Mouse (Mus musculus) 3T3-L1 (cell line): ENCODE measurements around the gene Cdc40.

ENCODE experiments used
- DNase-seq: peaks from one replicate; pipeline ENCODE4 v3.0.0-alpha.2; 2015; ENCODE audit warnings: low read depth, low spot score

Gene Cdc40

GRCm38 (mm10) chr10:40882831-40883643 is at the start of gene Cdc40, which contains the start of gene Wasf1:
Cdc40 (minus strand) TSS chr10:40883311.
Wasf1 (plus strand) TSS chr10:40883475.
- peak; percentile 99 for DNase-seq

- DNase-seq, result no peak
Observed at GRCm38 (mm10) chr10:40919464-40919863, 36.4 kb upstream of the Cdc40 start.

- DNase-seq, result peak; percentile 19
Observed at GRCm38 (mm10) chr10:40918669-40919440, 35.7 kb upstream of the Cdc40 start.

- DNase-seq, result no peak
Observed at GRCm38 (mm10) chr10:40915240-40915639, 32.1 kb upstream of the Cdc40 start.

GRCm38 (mm10) chr10:40910811-40911210 is 27.7 kb upstream of the Cdc40 start:
- no peak for DNase-seq

- DNase-seq, result peak; percentile 73
Observed at GRCm38 (mm10) chr10:40908580-40908979, 25.5 kb upstream of the Cdc40 start.

- peak; percentile 30 for DNase-seq
Observed at GRCm38 (mm10) chr10:40906802-40907201, 23.7 kb upstream of the Cdc40 start.

GRCm38 (mm10) chr10:40906131-40906530 is 23.0 kb upstream of the Cdc40 start:
- DNase-seq, result no peak

DNA sequence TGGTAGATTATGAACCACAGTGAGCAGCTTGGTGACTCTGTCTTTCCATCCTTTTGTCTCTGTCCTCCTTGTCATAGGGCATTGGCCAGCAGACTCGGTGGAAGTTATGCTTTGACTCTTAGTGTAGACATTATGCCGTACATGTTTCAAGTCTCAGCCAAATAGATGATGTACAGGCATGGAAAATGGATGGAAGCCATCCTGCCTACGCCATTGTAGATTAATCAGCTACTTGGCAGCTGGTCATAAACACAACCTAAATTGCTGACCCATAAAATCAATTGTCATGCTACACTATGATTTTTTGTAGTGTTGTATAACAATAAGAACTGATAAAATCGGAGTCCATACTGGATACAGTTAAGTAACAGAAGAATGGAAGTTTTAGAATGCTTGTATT is 18.7 kb upstream of the Cdc40 start:
- DNase-seq, result no peak

GRCm38 (mm10) chr10:40896656-40897055 is 13.5 kb upstream of the Cdc40 start:
- no peak for DNase-seq

- no peak for DNase-seq
Observed at GRCm38 (mm10) chr10:40895765-40896164, 12.7 kb upstream of the Cdc40 start.

GRCm38 (mm10) chr10:40889146-40889545 is 6.0 kb upstream of the Cdc40 start:
- DNase-seq, result no peak

- DNase-seq, result no peak
Observed at GRCm38 (mm10) chr10:40887316-40887715, 4.2 kb upstream of the Cdc40 start.

DNA sequence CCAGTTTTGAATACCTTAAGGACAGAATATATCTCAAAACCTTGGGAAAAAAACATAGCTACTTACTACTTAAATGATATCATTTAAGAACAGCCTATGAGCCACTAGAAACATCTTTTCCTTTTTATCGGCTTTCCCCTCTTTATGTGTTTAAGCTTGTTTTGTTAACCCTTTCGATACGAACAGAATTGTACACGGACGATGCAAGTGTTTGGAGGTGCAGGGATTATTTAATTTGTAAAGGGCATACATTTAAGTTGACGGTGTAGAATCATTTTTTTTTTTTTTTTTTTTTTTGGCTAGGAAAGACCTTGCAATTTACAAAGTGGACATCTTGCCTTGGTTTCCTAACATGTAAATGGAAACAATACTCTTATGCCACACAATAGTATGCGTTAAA is 2.3 kb upstream of the Cdc40 start:
- DNase-seq, result no peak

DNA sequence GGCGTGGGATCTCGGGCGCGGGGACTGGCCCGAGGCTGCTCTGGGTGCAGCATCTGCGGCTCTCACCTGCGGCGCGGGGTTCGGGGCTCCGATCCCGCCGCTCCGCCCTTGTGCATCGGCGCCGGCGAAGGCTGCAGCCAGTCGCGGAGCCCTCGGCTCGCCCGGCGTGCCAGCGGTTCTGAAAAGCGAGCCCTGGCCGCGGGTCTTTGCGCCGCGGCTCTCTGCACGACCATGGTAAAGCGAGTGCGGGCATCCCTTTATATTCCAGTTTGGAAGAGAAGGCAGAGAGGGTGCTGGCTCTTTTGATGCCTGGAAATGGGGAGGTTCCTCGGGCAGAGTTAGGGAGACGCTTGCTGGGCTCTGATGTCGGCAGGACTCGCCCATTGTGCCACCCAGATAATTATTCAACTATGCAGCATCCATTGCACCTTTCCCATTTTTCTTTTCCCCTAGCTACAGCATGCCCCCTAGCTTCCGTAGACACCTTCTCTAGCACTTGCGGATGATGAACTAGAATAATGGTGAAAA is 1.2 kb upstream of the Cdc40 start:
- peak; percentile 66 for DNase-seq

DNA sequence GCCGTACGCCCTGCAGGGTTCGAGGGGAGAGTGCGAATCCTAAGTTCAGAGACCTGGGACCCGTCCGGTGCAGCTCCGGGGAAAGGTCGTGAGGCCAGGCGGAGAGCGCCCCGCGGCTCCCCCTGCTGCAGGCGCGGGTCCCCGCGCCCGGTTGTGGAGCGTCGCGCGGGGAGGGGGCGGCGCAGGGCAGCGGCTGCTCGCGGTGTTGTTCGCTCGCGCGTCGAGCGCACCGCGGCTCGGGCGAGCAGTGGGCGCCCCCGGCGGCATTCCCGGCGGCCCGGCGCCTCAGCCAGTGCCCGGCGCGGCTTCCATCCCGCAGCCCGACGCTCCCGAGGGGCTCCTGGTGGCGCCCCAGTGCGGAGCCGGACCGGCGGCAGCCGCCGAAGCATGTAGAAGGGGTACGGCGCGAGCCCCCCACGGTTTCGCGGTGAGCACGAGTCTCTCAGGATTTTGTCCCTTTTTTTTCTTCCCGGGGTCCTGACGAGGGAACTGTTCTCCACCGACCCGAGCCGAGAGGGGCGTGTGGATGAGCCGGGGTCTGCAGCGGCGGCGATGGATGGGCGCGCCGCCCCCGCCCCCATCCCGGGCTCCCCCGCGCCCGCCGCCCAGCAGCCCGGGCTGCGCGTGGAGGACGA is 650 bp upstream of the Cdc40 start:
- no peak for DNase-seq

- no peak for DNase-seq
Observed at GRCm38 (mm10) chr10:40882333-40882732, 778 bp downstream of the Cdc40 start.

DNA sequence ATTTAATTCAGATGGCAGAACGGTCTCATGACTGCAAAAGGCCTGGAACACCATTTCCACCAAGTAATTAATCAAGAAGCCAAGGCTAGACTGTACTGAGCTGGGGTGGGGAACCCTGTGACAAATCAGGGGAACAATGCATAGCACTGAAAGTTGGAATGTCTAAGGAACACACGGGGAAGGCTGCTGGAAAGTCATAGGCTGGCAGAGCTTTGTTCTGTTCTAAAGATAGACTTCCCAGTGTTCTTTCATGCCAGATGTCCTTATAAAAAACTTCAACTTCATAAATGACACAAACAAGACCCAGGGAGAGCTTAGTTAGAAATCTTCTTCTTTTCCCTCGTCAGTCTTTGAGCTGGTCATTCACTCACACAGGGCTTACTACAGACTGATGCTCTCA is 1.9 kb downstream of the Cdc40 start:
- DNase-seq, result peak; percentile 30

DNA sequence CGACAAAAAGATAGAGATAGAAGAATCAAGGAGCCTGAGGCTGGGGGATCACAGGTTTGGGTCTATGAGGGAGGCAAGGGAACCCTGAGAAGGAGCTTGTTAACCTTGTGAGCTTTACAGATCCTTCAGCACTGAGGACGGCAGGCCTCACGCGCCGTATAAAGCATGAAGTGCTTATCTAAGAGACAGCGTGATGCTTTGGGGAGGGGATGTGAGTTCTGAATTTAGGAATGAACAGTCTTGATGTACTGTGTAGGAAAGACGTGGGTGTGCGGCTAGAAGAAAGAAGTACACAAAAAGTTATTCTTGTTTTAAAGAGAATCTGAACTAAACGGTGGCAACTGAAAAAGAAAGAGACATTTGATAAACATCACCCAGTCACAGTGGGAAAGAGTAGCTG is 3.1 kb downstream of the Cdc40 start:
- DNase-seq, result no peak

- peak; percentile 6 for DNase-seq
Observed at GRCm38 (mm10) chr10:40878246-40878645, 4.9 kb downstream of the Cdc40 start.

DNA sequence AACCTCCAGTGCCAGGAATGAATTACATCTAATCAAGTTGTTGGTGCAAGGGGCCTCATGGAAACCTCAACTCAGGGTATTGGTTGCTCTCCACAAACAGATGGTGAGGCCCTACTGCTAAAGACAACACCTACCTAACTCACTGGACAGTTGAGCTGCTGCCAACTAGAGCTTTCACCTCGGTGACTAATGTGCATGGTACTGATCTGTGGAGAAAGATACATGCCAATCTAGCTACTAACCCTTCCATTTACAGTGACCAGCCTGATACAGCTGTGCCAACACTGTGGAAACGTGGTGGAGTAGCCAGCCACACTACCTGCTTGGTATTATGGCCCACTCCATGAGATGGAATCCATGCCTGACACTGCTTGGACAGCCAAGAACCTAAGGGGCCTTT is 11.1 kb downstream of the Cdc40 start:
- peak; percentile 90 for DNase-seq

DNA sequence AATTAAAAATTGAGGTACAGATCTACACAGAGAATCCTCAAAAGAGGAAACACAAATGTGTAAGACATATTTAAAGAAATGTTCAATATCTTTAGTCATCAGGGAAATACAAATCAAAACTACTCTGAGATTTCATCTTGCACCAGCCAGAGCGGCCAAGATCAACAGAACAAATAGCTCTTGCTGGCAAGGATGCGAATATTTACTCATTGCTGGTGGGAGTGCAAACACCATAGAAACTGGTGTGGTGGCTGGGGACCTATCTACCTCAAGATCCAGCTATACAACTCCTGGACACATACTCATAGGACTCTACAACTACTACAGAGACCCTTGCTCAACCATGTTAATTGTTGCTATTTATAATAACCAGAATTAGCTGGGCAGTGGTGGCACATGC is 11.8 kb downstream of the Cdc40 start:
- peak; percentile 39 for DNase-seq
